Mouse (Mus musculus): Measurements from ENCODE around the gene Maml2.

The Maml2 gene

DNA sequence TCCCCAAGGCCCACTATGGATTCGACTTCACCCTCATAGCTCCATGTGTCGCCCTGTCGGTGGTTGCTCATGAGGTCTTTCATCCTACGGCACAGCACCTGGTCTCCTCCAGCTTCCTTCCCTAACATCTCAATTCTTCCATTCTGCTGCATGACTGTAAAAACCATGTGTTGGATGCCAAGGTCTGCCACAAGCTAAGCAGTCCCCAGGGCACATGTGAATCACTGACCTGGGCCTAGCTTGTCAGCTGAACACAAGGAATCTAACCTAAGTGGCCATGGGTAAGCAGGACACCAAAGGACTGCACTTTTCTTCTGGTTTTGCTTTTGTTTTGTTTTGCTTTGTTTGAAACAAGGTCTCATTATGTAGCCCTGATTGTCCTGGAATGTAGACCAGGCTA, 271.3 kb downstream of the Maml2 start:
- DNase-seq (ENCODE audit: low spot score in 2 of 2) = no peak

- no peak for DNase-seq (ENCODE audit: low spot score in 2 of 2)
Observed at GRCm38 (mm10) chr9:13572847-13573246, 275.1 kb downstream of the Maml2 start.

GRCm38 (mm10) chr9:13574059-13574458, 276.3 kb downstream of the Maml2 start:
- peak; percentile 79 to 85 for DNase-seq (ENCODE audit: low spot score in 2 of 2)

DNA sequence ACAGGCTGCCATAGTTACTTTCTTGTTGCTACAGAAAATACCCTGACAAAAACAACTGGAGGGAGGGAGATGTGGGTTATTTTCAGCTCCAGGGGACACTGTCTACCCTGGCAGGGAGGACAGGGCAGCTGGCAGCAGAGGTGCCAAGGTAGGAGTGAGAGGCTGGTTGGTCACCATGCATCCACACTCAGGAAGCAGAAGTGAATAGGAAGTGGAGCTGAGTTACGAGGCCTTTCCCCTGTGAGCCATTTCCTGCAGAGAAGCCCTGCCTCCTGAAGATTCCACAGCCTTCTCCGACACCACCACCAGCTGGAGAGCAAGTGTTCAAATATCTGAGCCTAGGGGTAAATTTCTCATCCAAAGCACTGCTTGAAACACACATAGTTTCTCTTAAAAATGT, 277.2 kb downstream of the Maml2 start:
- peak; percentile 44 to 46 for DNase-seq (ENCODE audit: low spot score in 2 of 2)

- DNase-seq (ENCODE audit: low spot score in 2 of 2) = no peak
Observed at GRCm38 (mm10) chr9:13577150-13577549, 279.4 kb downstream of the Maml2 start.

- no peak for DNase-seq (ENCODE audit: low spot score in 2 of 2)
Observed at GRCm38 (mm10) chr9:13581184-13581583, 283.4 kb downstream of the Maml2 start.

- no peak for DNase-seq (ENCODE audit: low spot score in 2 of 2)
Observed at GRCm38 (mm10) chr9:13583952-13584351, 286.2 kb downstream of the Maml2 start.

GRCm38 (mm10) chr9:13584435-13584834, 286.7 kb downstream of the Maml2 start:
- DNase-seq (ENCODE audit: low spot score in 2 of 2) = no peak

GRCm38 (mm10) chr9:13587085-13587933, 289.6 kb downstream of the Maml2 start:
- peak; percentile 56 to 81 for DNase-seq (ENCODE audit: low spot score in 2 of 2)

DNA sequence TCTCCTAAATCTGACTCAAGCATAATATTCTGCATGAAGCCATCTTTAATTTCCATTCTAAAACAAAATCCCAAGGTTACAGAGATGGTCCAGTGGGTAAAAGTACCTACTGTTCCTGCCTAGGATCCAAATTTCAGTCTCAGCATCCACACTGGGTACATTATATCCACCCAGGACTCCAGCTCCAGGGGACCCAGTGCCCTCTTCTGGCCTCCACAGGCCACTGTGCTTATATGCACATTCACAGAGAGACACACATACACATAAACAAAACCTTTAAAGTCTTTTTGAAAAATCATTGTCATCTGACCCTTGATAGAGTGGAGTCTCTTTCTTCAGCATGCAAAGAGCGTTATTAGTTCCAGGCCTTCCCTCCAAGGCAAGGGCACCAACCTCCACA, 291.0 kb downstream of the Maml2 start:
- DNase-seq (ENCODE audit: low spot score in 2 of 2) = no peak

- DNase-seq (ENCODE audit: low spot score in 2 of 2) = no peak
Observed at GRCm38 (mm10) chr9:13592701-13593100, 294.9 kb downstream of the Maml2 start.

- DNase-seq (ENCODE audit: low spot score in 2 of 2) = no peak
Observed at GRCm38 (mm10) chr9:13597736-13598135, 300.0 kb downstream of the Maml2 start.

DNA sequence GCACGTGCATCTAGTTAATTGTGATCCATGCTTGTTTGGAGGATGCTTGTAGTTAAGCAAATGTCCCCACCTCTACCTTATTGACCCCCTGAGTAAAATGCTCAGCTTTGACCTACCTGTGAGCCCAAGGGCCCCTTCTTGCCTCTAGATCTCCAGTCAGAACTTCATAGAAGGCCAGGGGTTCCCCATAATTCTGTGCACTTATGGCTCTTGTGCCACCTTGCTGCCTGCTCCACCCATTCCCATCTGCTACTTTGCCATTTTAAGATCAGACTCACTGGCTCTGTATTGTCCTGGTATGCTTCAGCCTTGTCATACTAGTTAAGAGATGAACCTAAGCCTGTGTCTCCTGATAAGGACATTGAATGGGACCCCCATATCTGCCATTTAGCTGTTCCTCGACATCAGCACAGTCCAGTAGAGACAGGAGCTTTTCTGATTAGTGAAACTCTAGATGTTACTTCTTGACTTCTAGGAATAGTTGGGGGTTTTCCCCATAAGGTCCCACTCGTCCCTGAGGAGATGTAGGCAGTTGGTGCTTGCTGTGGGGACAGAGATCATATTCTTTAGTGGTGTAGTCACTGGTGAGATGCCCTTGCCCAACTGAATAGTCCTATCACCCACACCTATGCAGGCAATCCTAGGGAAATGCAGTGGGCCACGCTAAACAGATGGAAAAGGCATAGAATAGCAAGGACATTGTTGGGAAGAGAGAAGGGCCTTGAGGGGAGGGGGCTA, 301.0 kb downstream of the Maml2 start:
- DNase-seq (ENCODE audit: low spot score in 2 of 2) = no peak

- no peak for DNase-seq (ENCODE audit: low spot score in 2 of 2)
Observed at GRCm38 (mm10) chr9:13599334-13599614, 301.5 kb downstream of the Maml2 start.

DNA sequence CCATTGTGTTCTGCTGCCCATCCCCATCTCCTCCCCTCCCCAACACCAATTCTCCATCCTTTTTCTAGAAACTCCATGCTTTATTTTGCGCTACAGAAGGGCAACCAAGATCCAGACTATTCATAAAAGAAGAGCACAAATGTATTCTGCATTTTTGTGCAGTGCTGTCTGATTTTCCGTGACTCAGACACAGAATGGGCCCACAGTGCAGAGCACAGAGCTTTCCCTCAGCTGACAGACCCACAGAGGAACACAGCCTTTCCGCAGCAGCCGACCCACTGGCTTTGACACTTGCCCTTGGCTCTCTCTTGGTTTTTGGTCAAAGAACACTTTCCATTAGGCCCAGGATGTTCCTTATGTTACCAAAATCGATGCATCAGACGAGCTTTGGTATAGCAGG, 302.0 kb downstream of the Maml2 start:
- DNase-seq (ENCODE audit: low spot score in 2 of 2) = no peak

DNA sequence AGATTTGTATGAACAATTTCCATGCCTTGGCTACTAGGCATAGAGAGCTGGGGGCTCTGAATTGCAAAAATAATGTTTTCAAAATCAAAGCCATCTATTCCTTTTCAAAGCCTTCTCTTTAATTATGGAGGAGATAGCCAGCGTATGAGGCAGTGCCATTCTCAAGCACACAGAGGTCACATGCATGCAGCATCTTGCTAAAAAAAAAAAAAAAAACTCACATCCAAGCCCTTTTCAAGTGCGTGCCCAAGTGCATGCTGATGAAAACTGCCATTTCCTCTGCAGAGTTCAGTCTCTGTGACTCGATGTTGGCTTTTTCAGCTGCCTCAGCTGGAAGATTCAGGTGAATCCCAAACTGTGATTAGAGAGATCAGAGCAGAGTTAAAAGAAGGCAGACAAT, 304.0 kb downstream of the Maml2 start:
- DNase-seq (ENCODE audit: low spot score in 2 of 2) = no peak

GRCm38 (mm10) chr9:13603533-13604143, 305.9 kb downstream of the Maml2 start:
- no peak for DNase-seq (ENCODE audit: low spot score in 2 of 2)

- no peak for DNase-seq (ENCODE audit: low spot score in 2 of 2)
Observed at GRCm38 (mm10) chr9:13607609-13608185, 309.9 kb downstream of the Maml2 start.

DNA sequence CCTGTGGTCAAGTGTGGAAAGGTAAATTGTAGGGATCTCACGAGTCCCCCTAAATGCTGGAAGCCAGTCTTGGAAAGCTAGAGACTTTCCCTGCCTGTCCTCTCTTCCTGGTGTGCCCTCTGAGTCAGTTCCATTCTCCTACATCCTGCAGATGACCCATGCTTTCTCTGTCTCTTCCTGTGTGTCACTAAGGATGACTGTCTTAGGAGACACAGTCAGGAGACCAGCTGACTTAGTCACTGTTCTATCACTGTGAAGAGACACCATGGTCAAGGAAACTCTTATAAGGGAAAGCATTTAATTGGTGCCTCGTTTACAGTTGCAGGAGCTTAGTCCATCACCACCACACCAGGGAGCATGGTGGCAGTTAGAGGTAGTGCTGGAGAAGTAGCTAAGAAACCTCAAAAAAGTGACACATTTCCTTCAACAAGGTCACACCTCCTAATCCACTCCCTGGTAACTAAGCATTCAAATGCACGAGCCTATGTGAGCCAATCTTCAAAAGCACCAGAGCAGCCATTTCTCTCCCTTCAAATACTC, 310.8 kb downstream of the Maml2 start:
- no peak for DNase-seq (ENCODE audit: low spot score in 2 of 2)

GRCm38 (mm10) chr9:13611561-13611960, 313.8 kb downstream of the Maml2 start:
- peak; percentile 22 to 27 for DNase-seq (ENCODE audit: low spot score in 2 of 2)

DNA sequence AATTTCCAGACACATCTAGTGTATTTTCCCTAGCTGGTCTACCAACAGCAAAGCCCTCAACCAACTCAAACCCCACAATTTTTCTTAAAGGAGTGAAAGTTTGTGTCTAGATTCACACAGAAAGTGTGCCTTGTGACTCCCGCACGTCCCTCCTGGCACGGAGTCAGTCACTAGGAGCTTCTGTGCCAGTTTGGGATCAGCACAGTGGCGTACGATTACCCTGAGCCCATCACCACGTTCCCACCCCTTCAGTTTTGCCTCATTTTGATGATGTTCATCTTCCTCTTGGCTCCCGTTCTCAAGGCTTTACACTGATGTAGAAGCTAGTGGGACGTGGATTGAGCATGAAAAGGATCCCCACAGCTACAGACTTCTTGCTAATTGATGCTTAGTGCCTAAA, 314.6 kb downstream of the Maml2 start:
- DNase-seq (ENCODE audit: low spot score in 2 of 2) = no peak
